Mouse (Mus musculus) liver, postnatal 0 days (tissue): ENCODE results near the gene Cdh23. TPM values are rescaled to one million over a fixed set of nuclear protein-coding genes. Genes with fewer than 3 reads are reported as not detected.

Experiments
- ATAC-seq: fragments of 200-750 bp; cut with Nextera tagmentation; 2 replicates; pipeline ENCODE4 v1.8.0; 2017; ENCODE audit warnings: mild to moderate bottlenecking, moderate library complexity
- DNase-seq: peaks from one replicate; pipeline ENCODE4 v3.0.0-alpha.2; 2016
- H3K27ac ChIP-seq: fragments of 300-500 bp; sonication (generic); 2 replicates; pipeline ENCODE4 v1.5.1; 2014; ENCODE audit warnings: antibody characterized with exemption, moderate library complexity, mild to moderate bottlenecking, low read depth
- H3K27me3 ChIP-seq: fragments of 300-500 bp; sonication (generic); 2 replicates; pipeline ENCODE4 v1.6.1; 2014; ENCODE audit warnings: low read length, control low read depth, mixed read lengths; ENCODE audit not compliant: insufficient read depth
- H3K36me3 ChIP-seq: fragments of 300-500 bp; sonication (generic); replicated peaks from 2 replicates; pipeline ENCODE4 v1.6.1; 2014; ENCODE audit warnings: mild to moderate bottlenecking, control low read depth, low read length, moderate library complexity, mixed read lengths; ENCODE audit not compliant: insufficient read depth
- H3K4me1 ChIP-seq: fragments of 300-500 bp; sonication (generic); 2 replicates; pipeline ENCODE4 v1.6.1; 2014; ENCODE audit warnings: antibody characterized with exemption, mild to moderate bottlenecking, control low read depth; ENCODE audit not compliant: insufficient read depth
- H3K4me2 ChIP-seq: fragments of 300-500 bp; sonication (generic); 2 replicates; pipeline ENCODE4 v1.6.1; 2014; ENCODE audit warnings: low read depth, mild to moderate bottlenecking, low read length, moderate library complexity, mixed read lengths
- H3K4me3 ChIP-seq: fragments of 300-500 bp; sonication (generic); 2 replicates; pipeline ENCODE4 v1.5.1; 2014; ENCODE audit warnings: low read depth, low read length
- H3K9ac ChIP-seq: fragments of 300-500 bp; sonication (generic); replicated peaks from 2 replicates; pipeline ENCODE4 v1.6.1; 2014; ENCODE audit warnings: mild to moderate bottlenecking, moderate library complexity
- H3K9me3 ChIP-seq: fragments of 300-500 bp; sonication (generic); 2 replicates; pipeline ENCODE4 v1.6.1; 2016; ENCODE audit warnings: mild to moderate bottlenecking, control low read depth, low read length, mixed read lengths
- CTCF ChIP-seq: sonication (generic); IDR thresholded peaks from 2 replicates; pipeline ENCODE4 v1.5.1; 2016; ENCODE audit warnings: antibody characterized with exemption, low read depth
- EP300 ChIP-seq: IDR thresholded peaks from 2 replicates; pipeline ENCODE4 v1.6.1; 2016; ENCODE audit warnings: antibody characterized with exemption, low read depth, mild to moderate bottlenecking
- WGBS: fragments of 180-500 bp; shearing (Covaris S2); extraction: QIAGEN DNeasy Blood & Tissue Kit; methylation state at CpG from one replicate; pipeline ENCODE4 v1.1.7; 2014; ENCODE audit not compliant: insufficient replicate concordance; 5-methylcytosine and 5-hydroxymethylcytosine counted together
- polyA plus RNA-seq: library from polyadenylated mRNA; unstranded; fragments of >200 nt; fragmentation: Nextera tagmentation; extraction: Ambion mirVana; gene quantifications from 2 replicates; pipeline ENCODE4 v1.2.1, GENCODE M21; 2015

Cdh23 gene
- polyA plus RNA-seq, 1 experiment from 2014 or later = 0.28 TPM

- Histone ChIP-seq H3K4me1 (no peaks in the 10 kb centered on the region), H3K27ac (no peak overlapping the region), H3K9me3 (no peaks in the 10 kb centered on the region), H3K9ac (no peak overlapping the region), H3K4me3 (no peak overlapping the region), H3K36me3 (no peaks in the 10 kb centered on the region), H3K4me2 (no peak overlapping the region), H3K27me3 (no peaks in the 10 kb centered on the region)
- WGBS = 16% methylated on average over 5 of the region's 5 CpGs
- peak; percentile 45; the same call in 1 of the 2 replicates for ATAC-seq
- TF ChIP-seq CTCF = peak; percentile 91
- TF ChIP-seq EP300 = no peak
- peak; percentile 81 for DNase-seq
These were observed 685 bp upstream of the Cdh23 start for GRCm38 (mm10) chr10:60696975-60697374.

GRCm38 (mm10) chr10:60691671-60692390 is 4.5 kb downstream of the Cdh23 start:
- Histone ChIP-seq H3K9ac (no peak overlapping the region), H3K27me3 (peaks cover 21% of the 10 kb centered on the region), H3K27ac (no peak overlapping the region), H3K4me3 (no peak overlapping the region), H3K9me3 (no peaks in the 10 kb centered on the region), H3K36me3 (no peaks in the 10 kb centered on the region), H3K4me2 (no peak overlapping the region), H3K4me1 (peaks cover 5% of the 10 kb centered on the region; the same call in 1 of the 2 replicates)
- WGBS = 56% methylated on average over 20 of the region's 20 CpGs
- TF ChIP-seq CTCF (no peak), EP300 (no peak)
- DNase-seq (peak; percentile 34), ATAC-seq (peak; percentile 23; the same call in 1 of the 2 replicates)

GRCm38 (mm10) chr10:60690960-60691359 is 5.3 kb downstream of the Cdh23 start:
- peaks cover 29% of the 10 kb centered on the region for H3K27me3 ChIP-seq
- 35% methylated on average over 6 of the region's 6 CpGs for WGBS

GRCm38 (mm10) chr10:60689396-60689795 is 6.9 kb downstream of the Cdh23 start:
- peaks cover 45% of the 10 kb centered on the region for H3K27me3 ChIP-seq

More at GRCm38 (mm10) chr10:60690960-60691359, 5.3 kb downstream of the Cdh23 start:
- DNase-seq = peak; percentile 43
- Histone ChIP-seq H3K9me3 (no peaks in the 10 kb centered on the region), H3K4me2 (no peak overlapping the region), H3K9ac (no peak overlapping the region), H3K4me3 (no peak overlapping the region), H3K36me3 (no peaks in the 10 kb centered on the region), H3K27ac (no peak overlapping the region), H3K4me1 (peaks cover 9% of the 10 kb centered on the region; the same call in 1 of the 2 replicates)
- ATAC-seq = no peak
- TF ChIP-seq EP300 (no peak), CTCF (no peak)

GRCm38 (mm10) chr10:60687011-60687776 is 9.1 kb downstream of the Cdh23 start:
- under 1% methylated on average over 75 of the region's 76 CpGs for WGBS
- no peak overlapping the region for H3K9ac ChIP-seq
- no peak for ATAC-seq

More at GRCm38 (mm10) chr10:60689396-60689795, 6.9 kb downstream of the Cdh23 start:
- 58% methylated on average over 4 of the region's 4 CpGs for WGBS
- Histone ChIP-seq H3K36me3 (no peaks in the 10 kb centered on the region), H3K27ac (no peak overlapping the region), H3K4me1 (peaks cover 9% of the 10 kb centered on the region; the same call in 1 of the 2 replicates), H3K9me3 (no peaks in the 10 kb centered on the region), H3K4me2 (no peak overlapping the region), H3K9ac (no peak overlapping the region), H3K4me3 (no peak overlapping the region)
- no peak for ATAC-seq
- no peak for TF ChIP-seq CTCF
- TF ChIP-seq EP300 = no peak
- DNase-seq = no peak

GRCm38 (mm10) chr10:60686641-60686975 is 9.7 kb downstream of the Cdh23 start:
- H3K27me3 ChIP-seq = peaks cover 47% of the 10 kb centered on the region
- DNase-seq = no peak
- H3K4me1 ChIP-seq = peaks cover 9% of the 10 kb centered on the region; the same call in 1 of the 2 replicates

More at GRCm38 (mm10) chr10:60687011-60687776, 9.1 kb downstream of the Cdh23 start:
- no peaks in the 10 kb centered on the region for H3K9me3 ChIP-seq
- no peak overlapping the region for H3K27ac ChIP-seq
- peak; percentile 61 for TF ChIP-seq CTCF
- TF ChIP-seq EP300 = no peak
- H3K36me3 ChIP-seq = no peaks in the 10 kb centered on the region
- peak overlapping the region; percentile 77 for H3K4me2 ChIP-seq
- H3K4me3 ChIP-seq = peak overlapping the region; percentile 47
- H3K4me1 ChIP-seq = peaks cover 9% of the 10 kb centered on the region; the same call in 1 of the 2 replicates
- peak; percentile 22 for DNase-seq
- H3K27me3 ChIP-seq = peaks cover 47% of the 10 kb centered on the region

More at GRCm38 (mm10) chr10:60686641-60686975, 9.7 kb downstream of the Cdh23 start:
- Histone ChIP-seq H3K9me3 (no peaks in the 10 kb centered on the region), H3K36me3 (no peaks in the 10 kb centered on the region), H3K4me2 (peak overlapping the region; percentile 77), H3K4me3 (peak overlapping the region; percentile 47), H3K9ac (no peak overlapping the region), H3K27ac (no peak overlapping the region)
- WGBS = 0% methylated on average over 37 of the region's 37 CpGs
- TF ChIP-seq CTCF (no peak), EP300 (no peak)
- ATAC-seq = no peak
